14 mouse cellular contexts compared by ENCODE assay signal in genomic region chr14:123376167-123376855, GRCm38 (mm10).
DNase-seq lines count a peak whose midpoint lies in the region; ATAC-seq lines count a peak whose summit lies in the region.
"Had no signal": no experiment of that assay in that cellular context is flagged by ENCODE, and none has a peak within 500 bp of the region (broad histone marks: within the 10 kb centered on the region; RNA-seq: fewer than 3 reads in every experiment).

No protein-coding gene starts in this region.

- no peaks in the 10 kb centered on the region for H3K36me3 ChIP-seq in hindbrain, embryonic 12.5 days
- H3K36me3 ChIP-seq: embryonic facial prominence, embryonic 12.5 days; limb, embryonic 13.5 days had no signal

- H3K27me3 ChIP-seq in hindbrain, embryonic 12.5 days = no peaks in the 10 kb centered on the region
- H3K27me3 ChIP-seq: embryonic facial prominence, embryonic 12.5 days; limb, embryonic 13.5 days had no signal

- no peak overlapping the region for H3K9ac ChIP-seq in hindbrain, embryonic 12.5 days
- H3K9ac ChIP-seq: embryonic facial prominence, embryonic 12.5 days; limb, embryonic 13.5 days had no signal

- no peak for DNase-seq in frontal cortex, postnatal 25 days (ENCODE audit: low spot score in 2 of 2)
- DNase-seq in layer of hippocampus, postnatal 14 days (ENCODE audit: low spot score in 2 of 2) = peak; percentile 26 to 54
- peak; percentile 11 for DNase-seq in retina, postnatal 1 day
- DNase-seq in ovary, adult 18-20 months (ENCODE audit: low spot score) = no peak
- no peak for DNase-seq in B cell, adult 2 months
- DNase-seq in T-cell, adult 2 months (ENCODE audit: low spot score) = no peak
- DNase-seq: adrenal gland, adult 8-10 months; cerebellum, adult 8-10 months; heart, adult 2 months; lung, adult 2 months had no signal

- H3K27ac ChIP-seq in hindbrain, embryonic 12.5 days = no peak overlapping the region
- H3K27ac ChIP-seq: embryonic facial prominence, embryonic 12.5 days; heart, adult 2 months; limb, embryonic 13.5 days had no signal

- H3K4me1 ChIP-seq in hindbrain, embryonic 12.5 days = no peaks in the 10 kb centered on the region; the same call in 1 of the 2 replicates
- H3K4me1 ChIP-seq: embryonic facial prominence, embryonic 12.5 days; limb, embryonic 13.5 days had no signal

- H3K4me2 ChIP-seq in hindbrain, embryonic 12.5 days (replicated peaks) = no peak overlapping the region
- H3K4me2 ChIP-seq: embryonic facial prominence, embryonic 12.5 days; limb, embryonic 13.5 days had no signal

- no peaks in the 10 kb centered on the region for H3K9me3 ChIP-seq in hindbrain, embryonic 12.5 days (replicated peaks)
- H3K9me3 ChIP-seq: embryonic facial prominence, embryonic 12.5 days; limb, embryonic 13.5 days had no signal

- WGBS in hindbrain, embryonic 12.5 days = 46% methylated on average over 7 of the region's 7 CpGs

- no peak overlapping the region for H3K4me3 ChIP-seq in hindbrain, embryonic 12.5 days
- H3K4me3 ChIP-seq: embryonic facial prominence, embryonic 12.5 days; heart, adult 2 months; limb, embryonic 13.5 days had no signal

- ATAC-seq in frontal cortex, adult (ENCODE audit: low TSS enrichment) = peak; percentile 83
- ATAC-seq in hindbrain, embryonic 12.5 days (ENCODE audit: low FRiP score) = peak; percentile 66

Comparison
In these comparisons a context has a peak if more than half of its experiments do, and no peak if none do; other contexts are left out.
1. DNase-seq: peak in layer of hippocampus, postnatal 14 days (2 of 2) and retina, postnatal 1 day (single experiment); none in frontal cortex, postnatal 25 days (0 of 2), ovary, adult 18-20 months (single experiment), B cell, adult 2 months (0 of 2) and T-cell, adult 2 months (single experiment).